Comparison of ENCODE assay signal across 18 mouse cellular contexts in genomic region chr9:45733246-45733645, GRCm38 (mm10).
DNase-seq lines count a peak whose midpoint lies in the region; TF ChIP-seq lines count a peak whose summit lies in the region.
"Had no signal": no experiment of that assay in that cellular context is flagged by ENCODE, and none has a peak within 500 bp of the region (broad histone marks: within the 10 kb centered on the region; RNA-seq: fewer than 3 reads in every experiment).

No protein-coding gene starts in this region.

- no peak for TF ChIP-seq CTCF in gastrocnemius, adult 2 months (IDR thresholded peaks at IDR 0.05)

- no peak overlapping the region for H3K4me3 ChIP-seq in gastrocnemius, adult 2 months
- H3K4me3 ChIP-seq: embryonic facial prominence, embryonic 15.5 days; erythroblast, embryonic 14.5 days; forebrain, embryonic 15.5 days; heart, adult 2 months; hindbrain, embryonic 10.5 days; hindbrain, embryonic 15.5 days had no signal

- intact Hi-C loops in left cerebral cortex, postnatal 4 days (cut with DNase I), result no loop called here
- intact Hi-C loops in left cerebral cortex, postnatal 14 days (cut with DNase I), result no loop called here
- intact Hi-C loops in gastrocnemius, adult 2 months (cut with DNase I), result no loop called here

- DNase-seq in cerebellum, postnatal 14 days, result peak; percentile 56 to 61
- no peak for DNase-seq in cerebellum, adult 8-10 months
- peak; percentile 45 for DNase-seq in left cerebral cortex, postnatal 4 days
- no peak for DNase-seq in left cerebral cortex, postnatal 14 days (ENCODE audit: low spot score in 2 of 2)
- peak; percentile 45 for DNase-seq in brain, adult 2 months (ENCODE audit: low read depth, low spot score)
- DNase-seq in cerebellum, postnatal 36 days, result peak; percentile 25 to 28
- no peak for DNase-seq in gastrocnemius, adult 2 months
- DNase-seq: adrenal gland, adult 8-10 months; adrenal gland, postnatal 36 days; embryo, embryonic 11 days; gastrocnemius, postnatal 10 days; heart, adult 2 months; kidney, adult 8-10 months had no signal

- no peak overlapping the region for H3K27ac ChIP-seq in gastrocnemius, adult 2 months
- H3K27ac ChIP-seq: embryonic facial prominence, embryonic 15.5 days; forebrain, embryonic 15.5 days; heart, adult 2 months; hindbrain, embryonic 10.5 days; hindbrain, embryonic 15.5 days had no signal

Comparison
In these comparisons a context has a peak if more than half of its experiments do, and no peak if none do; other contexts are left out.
1. DNase-seq: peak in cerebellum, postnatal 14 days (2 of 2), left cerebral cortex, postnatal 4 days (single experiment), brain, adult 2 months (single experiment) and cerebellum, postnatal 36 days (2 of 2); none in cerebellum, adult 8-10 months (single experiment), left cerebral cortex, postnatal 14 days (0 of 2) and gastrocnemius, adult 2 months (single experiment).